Mouse (Mus musculus): ENCODE results near the gene Mpi. TPM values are rescaled to one million over a fixed set of nuclear protein-coding genes. Genes with fewer than 3 reads are reported as not detected.

The Mpi gene
- total and polyA plus RNA-seq, 3 experiments = 119 to 146 (median 132) TPM

- no peak for TF ChIP-seq POLR2A (IDR thresholded peaks at IDR 0.05; ENCODE audit: insufficient read depth, low read depth, low read length)
- TF ChIP-seq CTCF (IDR thresholded peaks at IDR 0.05) = no peak
- no peak for TF ChIP-seq EP300 (IDR thresholded peaks at IDR 0.05; ENCODE audit: insufficient read depth, low read depth, low read length)
- WGBS = 84% methylated on average over 6 of the region's 6 CpGs
- intact Hi-C loops (cut with DNase I) = no loop called here
- H3K9ac ChIP-seq (ENCODE audit: low read depth, low read length) = no peak overlapping the region
- H3K4me3 ChIP-seq = no peak overlapping the region
- no peak overlapping the region for H3K27ac ChIP-seq
- H3K36me3 ChIP-seq (ENCODE audit: control insufficient read depth, insufficient read depth, low read length) = peaks cover 1% of the 10 kb centered on the region
- H3K27me3 ChIP-seq (ENCODE audit: control insufficient read depth, insufficient read depth, low read length) = no peaks in the 10 kb centered on the region
- peaks cover 2% of the 10 kb centered on the region; the same call in 1 of the 2 replicates for H3K79me2 ChIP-seq (replicated peaks; ENCODE audit: control insufficient read depth, insufficient read depth, low read length)
- DNase-seq = no peak
- H3K4me1 ChIP-seq (ENCODE audit: control insufficient read depth, insufficient read depth, low read length) = peaks cover 8% of the 10 kb centered on the region
Measured at GRCm38 (mm10) chr9:57568500-57568899, 15.9 kb upstream of the Mpi start.

- Histone ChIP-seq H3K9ac (ENCODE audit: low read depth, low read length) (no peak overlapping the region), H3K4me1 (ENCODE audit: control insufficient read depth, insufficient read depth, low read length) (peaks cover 14% of the 10 kb centered on the region), H3K79me2 (replicated peaks; ENCODE audit: control insufficient read depth, insufficient read depth, low read length) (peaks cover 2% of the 10 kb centered on the region; the same call in 1 of the 2 replicates), H3K27ac (peak overlapping the region; percentile 5; the same call in 1 of the 2 replicates), H3K36me3 (ENCODE audit: control insufficient read depth, insufficient read depth, low read length) (peaks cover 2% of the 10 kb centered on the region), H3K27me3 (ENCODE audit: control insufficient read depth, insufficient read depth, low read length) (no peaks in the 10 kb centered on the region), H3K4me3 (no peak overlapping the region)
- WGBS = 72% methylated on average over 8 of the region's 8 CpGs
- intact Hi-C loops (cut with DNase I) = no loop called here
- peak; percentile 40 for TF ChIP-seq CTCF (IDR thresholded peaks at IDR 0.05)
- no peak for TF ChIP-seq EP300 (IDR thresholded peaks at IDR 0.05; ENCODE audit: insufficient read depth, low read depth, low read length)
- no peak for TF ChIP-seq POLR2A (IDR thresholded peaks at IDR 0.05; ENCODE audit: insufficient read depth, low read depth, low read length)
- DNase-seq = no peak
Measured at GRCm38 (mm10) chr9:57566846-57567245, 14.3 kb upstream of the Mpi start.

- intact Hi-C loops (cut with DNase I) = no loop called here
- Histone ChIP-seq H3K4me1 (ENCODE audit: control insufficient read depth, insufficient read depth, low read length) (peaks cover 18% of the 10 kb centered on the region), H3K79me2 (replicated peaks; ENCODE audit: control insufficient read depth, insufficient read depth, low read length) (peaks cover 2% of the 10 kb centered on the region; the same call in 1 of the 2 replicates), H3K27ac (peak overlapping the region; percentile 1; the same call in 1 of the 2 replicates), H3K27me3 (ENCODE audit: control insufficient read depth, insufficient read depth, low read length) (no peaks in the 10 kb centered on the region), H3K4me3 (no peak overlapping the region), H3K36me3 (ENCODE audit: control insufficient read depth, insufficient read depth, low read length) (peaks cover 2% of the 10 kb centered on the region), H3K9ac (ENCODE audit: low read depth, low read length) (no peak overlapping the region)
- TF ChIP-seq EP300 (IDR thresholded peaks at IDR 0.05; ENCODE audit: insufficient read depth, low read depth, low read length) = no peak
- 17% methylated on average over 10 of the region's 10 CpGs for WGBS
- DNase-seq = peak; percentile 46 to 64
Measured at GRCm38 (mm10) chr9:57565741-57566221, 13.2 kb upstream of the Mpi start.

GRCm38 (mm10) chr9:57564609-57565008, 12.0 kb upstream of the Mpi start:
- Histone ChIP-seq H3K27ac (no peak overlapping the region), H3K79me2 (replicated peaks; ENCODE audit: control insufficient read depth, insufficient read depth, low read length) (peaks cover 2% of the 10 kb centered on the region; the same call in 1 of the 2 replicates), H3K4me3 (no peak overlapping the region), H3K4me1 (ENCODE audit: control insufficient read depth, insufficient read depth, low read length) (peaks cover 19% of the 10 kb centered on the region), H3K36me3 (ENCODE audit: control insufficient read depth, insufficient read depth, low read length) (peaks cover 2% of the 10 kb centered on the region), H3K27me3 (ENCODE audit: control insufficient read depth, insufficient read depth, low read length) (no peaks in the 10 kb centered on the region), H3K9ac (ENCODE audit: low read depth, low read length) (no peak overlapping the region)
- DNase-seq = no peak
- 91% methylated on average over 6 of the region's 6 CpGs for WGBS
- intact Hi-C loops (cut with DNase I) = loop anchor here (5.0 kb wide), 1 partner anchor 122 kb away; the partner anchor contains the start of gene Ppcdc
- no peak for TF ChIP-seq POLR2A (IDR thresholded peaks at IDR 0.05; ENCODE audit: insufficient read depth, low read depth, low read length)
- TF ChIP-seq EP300 (IDR thresholded peaks at IDR 0.05; ENCODE audit: insufficient read depth, low read depth, low read length) = no peak
- TF ChIP-seq CTCF (IDR thresholded peaks at IDR 0.05) = no peak

GRCm38 (mm10) chr9:57562896-57563372, 10.4 kb upstream of the Mpi start:
- H3K4me1 ChIP-seq (ENCODE audit: control insufficient read depth, insufficient read depth, low read length) = peaks cover 19% of the 10 kb centered on the region
- H3K36me3 ChIP-seq (ENCODE audit: control insufficient read depth, insufficient read depth, low read length) = peaks cover 2% of the 10 kb centered on the region
- DNase-seq = peak; percentile 65 to 71
- intact Hi-C loops (cut with DNase I) = loop anchor here (5.0 kb wide), 1 partner anchor 121 kb away; the partner anchor contains the start of gene Ppcdc
- H3K9ac ChIP-seq (ENCODE audit: low read depth, low read length) = peak overlapping the region; percentile 2
- peaks cover 2% of the 10 kb centered on the region; the same call in 1 of the 2 replicates for H3K79me2 ChIP-seq (replicated peaks; ENCODE audit: control insufficient read depth, insufficient read depth, low read length)
- no peaks in the 10 kb centered on the region for H3K27me3 ChIP-seq (ENCODE audit: control insufficient read depth, insufficient read depth, low read length)
- H3K27ac ChIP-seq = peak overlapping the region; percentile 59
- no peak overlapping the region for H3K4me3 ChIP-seq
- no peak for TF ChIP-seq CTCF (IDR thresholded peaks at IDR 0.05)
- peak; percentile 85 for TF ChIP-seq EP300 (IDR thresholded peaks at IDR 0.05; ENCODE audit: insufficient read depth, low read depth, low read length)
- TF ChIP-seq POLR2A (IDR thresholded peaks at IDR 0.05; ENCODE audit: insufficient read depth, low read depth, low read length) = peak; percentile 34; the same call in 1 of the 2 replicates
- 21% methylated on average over 4 of the region's 4 CpGs for WGBS

GRCm38 (mm10) chr9:57561711-57562099, 9.1 kb upstream of the Mpi start:
- H3K9ac ChIP-seq (ENCODE audit: low read depth, low read length) = no peak overlapping the region
- peaks cover 19% of the 10 kb centered on the region for H3K4me1 ChIP-seq (ENCODE audit: control insufficient read depth, insufficient read depth, low read length)
- H3K27ac ChIP-seq = peak overlapping the region; percentile 94; the same call in 1 of the 2 replicates
- no peaks in the 10 kb centered on the region for H3K79me2 ChIP-seq (replicated peaks; ENCODE audit: control insufficient read depth, insufficient read depth, low read length)
- WGBS = 63% methylated on average over 13 of the region's 13 CpGs
- H3K36me3 ChIP-seq (ENCODE audit: control insufficient read depth, insufficient read depth, low read length) = peaks cover 2% of the 10 kb centered on the region
- H3K27me3 ChIP-seq (ENCODE audit: control insufficient read depth, insufficient read depth, low read length) = no peaks in the 10 kb centered on the region
- H3K4me3 ChIP-seq = peak overlapping the region; percentile 94
- TF ChIP-seq POLR2A (IDR thresholded peaks at IDR 0.05; ENCODE audit: insufficient read depth, low read depth, low read length) (no peak), EP300 (IDR thresholded peaks at IDR 0.05; ENCODE audit: insufficient read depth, low read depth, low read length) (no peak), CTCF (IDR thresholded peaks at IDR 0.05) (no peak)
- peak in 1 of 2 experiments; percentile 43 for DNase-seq
- intact Hi-C loops (cut with DNase I) = loop anchor here (2.0 to 5.0 kb wide), 2 partner anchors 23 to 119 kb away; partner anchors contain the start of gene Ppcdc
